Mouse (Mus musculus) CH12.LX (cell line): ENCODE measurements around the gene Fgf22. TPM values are rescaled to one million over a fixed set of nuclear protein-coding genes. Genes with fewer than 3 reads are reported as not detected.

ENCODE experiments used
- DNase-seq: peaks from one replicate; pipeline ENCODE4 v3.0.0-alpha.2; 2013; ENCODE audit errors: extremely low read depth
- H3K27ac ChIP-seq: 2 replicates; pipeline ENCODE4 v1.5.1; 2012; ENCODE audit warnings: low read depth, mild to moderate bottlenecking, control low read depth, moderate library complexity; ENCODE audit not compliant: insufficient read depth
- H3K27me3 ChIP-seq: replicated peaks from 2 replicates; pipeline ENCODE3; 2012; ENCODE audit warnings: inconsistent platforms
- H3K36me3 ChIP-seq, 2 experiments: replicated peaks in 1 of 2; 2 replicates each; pipeline versions ENCODE3 to v1.6.1; 2012; ENCODE audit warnings: inconsistent platforms in 1 of 2, low read length in 1 of 2, mild to moderate bottlenecking in 1 of 2, mixed read lengths in 1 of 2, moderate library complexity in 1 of 2; ENCODE audit not compliant: control insufficient read depth in 1 of 2, insufficient read depth in 1 of 2
- H3K4me1 ChIP-seq, 2 experiments: 2 replicates each; pipeline ENCODE4 v1.6.1; 2012; ENCODE audit warnings: inconsistent platforms in 1 of 2, moderate library complexity in 1 of 2; ENCODE audit not compliant: insufficient read depth in 2 of 2, control insufficient read depth in 1 of 2
- H3K4me2 ChIP-seq: 2 replicates; pipeline ENCODE4 v1.6.1; 2012; ENCODE audit warnings: low read depth, mild to moderate bottlenecking, control low read depth; ENCODE audit not compliant: poor library complexity, insufficient read depth, severe bottlenecking
- H3K4me3 ChIP-seq, 3 experiments: fragments of 150-350 bp in 1 of 3; sonication (generic) in 1 of 3; replicated peaks in 1 of 3; 2 replicates each; pipeline versions ENCODE3 to v1.5.1; 2011 to 2012; ENCODE audit warnings: low read depth in 2 of 3, low read length in 2 of 3, mild to moderate bottlenecking in 2 of 3, moderate library complexity in 2 of 3, control low read depth in 1 of 3, improper control_type of control experiment in 1 of 3, inconsistent platforms in 1 of 3, mixed read lengths in 1 of 3; ENCODE audit not compliant: poor library complexity in 1 of 3
- H3K79me2 ChIP-seq: replicated peaks from 2 replicates; pipeline ENCODE4 v1.6.1; 2012; ENCODE audit warnings: mild to moderate bottlenecking, moderate library complexity; ENCODE audit not compliant: control insufficient read depth, poor library complexity, insufficient read depth, severe bottlenecking; ENCODE audit errors: extremely low read depth
- H3K9ac ChIP-seq: 2 replicates; pipeline ENCODE4 v1.6.1; 2012; ENCODE audit warnings: low read depth, mild to moderate bottlenecking, control low read depth, moderate library complexity; ENCODE audit not compliant: insufficient read depth
- H3K9me3 ChIP-seq: replicated peaks from 2 replicates; pipeline ENCODE3; 2012; ENCODE audit warnings: low read length, inconsistent platforms, mixed read lengths
- CHD1 ChIP-seq: IDR thresholded peaks from 2 replicates; pipeline ENCODE4 v1.6.1; 2012; ENCODE audit warnings: low read depth, low read length, improper control_type of control experiment, inconsistent platforms
- E2F4 ChIP-seq: IDR thresholded peaks from 2 replicates; pipeline ENCODE4 v1.6.1; 2011; ENCODE audit warnings: low read depth, low read length, improper control_type of control experiment; ENCODE audit not compliant: insufficient replicate concordance
- ETS1 ChIP-seq: conservative IDR thresholded peaks from 2 replicates; pipeline ENCODE4 v1.6.1; 2012; ENCODE audit warnings: low read depth, mild to moderate bottlenecking, inconsistent platforms, low read length, improper control_type of control experiment, moderate library complexity
- HCFC1 ChIP-seq: IDR thresholded peaks from 2 replicates; pipeline ENCODE4 v1.6.1; 2012; ENCODE audit warnings: low read depth, mild to moderate bottlenecking, inconsistent platforms, low read length, improper control_type of control experiment
- JUN ChIP-seq: IDR thresholded peaks from 2 replicates; pipeline ENCODE4 v1.6.1; 2011; ENCODE audit warnings: low read depth, mild to moderate bottlenecking, low read length, improper control_type of control experiment, moderate library complexity; ENCODE audit not compliant: insufficient read depth
- MAFK ChIP-seq: IDR thresholded peaks from 2 replicates; pipeline ENCODE4 v1.6.1; 2011; ENCODE audit warnings: low read length, improper control_type of control experiment; ENCODE audit not compliant: insufficient replicate concordance
- MAZ ChIP-seq: IDR thresholded peaks from 2 replicates; pipeline ENCODE4 v1.6.1; 2012; ENCODE audit warnings: low read depth, mild to moderate bottlenecking, inconsistent platforms, low read length, improper control_type of control experiment, moderate library complexity
- MYC ChIP-seq: IDR thresholded peaks from 2 replicates; pipeline ENCODE4 v1.6.1; 2011; ENCODE audit warnings: low read depth, mild to moderate bottlenecking, improper control_type of control experiment, low read length
- NELFE ChIP-seq: IDR thresholded peaks from 2 replicates; pipeline ENCODE4 v1.6.1; 2011; ENCODE audit warnings: low read depth, low read length, improper control_type of control experiment
- NRF1 ChIP-seq: IDR thresholded peaks from 2 replicates; pipeline ENCODE4 v1.6.1; 2014; ENCODE audit warnings: low read depth, mild to moderate bottlenecking, inconsistent platforms, low read length, improper control_type of control experiment, moderate library complexity
- PAX5 ChIP-seq: IDR thresholded peaks from 2 replicates; pipeline ENCODE4 v1.6.1; 2012; ENCODE audit warnings: low read length, inconsistent platforms, mixed read lengths
- POLR2A ChIP-seq: IDR thresholded peaks from 2 replicates; pipeline ENCODE4 v1.6.1; 2011; ENCODE audit warnings: low read depth, mild to moderate bottlenecking, improper control_type of control experiment, low read length
- POLR2AphosphoS2 ChIP-seq: IDR thresholded peaks from 2 replicates; pipeline ENCODE4 v1.6.1; 2011; ENCODE audit warnings: low read depth, low read length, improper control_type of control experiment
- SIN3A ChIP-seq: IDR thresholded peaks from 2 replicates; pipeline ENCODE4 v1.6.1; 2012; ENCODE audit warnings: low read length, improper control_type of control experiment, inconsistent platforms
- SMC3 ChIP-seq: IDR thresholded peaks from 2 replicates; pipeline ENCODE4 v1.6.1; 2011; ENCODE audit warnings: low read depth, low read length, improper control_type of control experiment
- TCF12 ChIP-seq: IDR thresholded peaks from 2 replicates; pipeline ENCODE4 v1.6.1; 2014; ENCODE audit warnings: low read depth, mild to moderate bottlenecking, inconsistent platforms, low read length, improper control_type of control experiment
- USF1 ChIP-seq: IDR thresholded peaks from 2 replicates; pipeline ENCODE4 v1.6.1; 2014; ENCODE audit warnings: low read depth, mild to moderate bottlenecking, inconsistent platforms, low read length, improper control_type of control experiment
- USF2 ChIP-seq: conservative IDR thresholded peaks from 2 replicates; pipeline ENCODE4 v1.6.1; 2011; ENCODE audit warnings: low read depth, low read length, improper control_type of control experiment
- ZMIZ1 ChIP-seq: IDR thresholded peaks from 2 replicates; pipeline ENCODE4 v1.6.1; 2012; ENCODE audit warnings: low read depth, mild to moderate bottlenecking, inconsistent platforms, low read length, improper control_type of control experiment
- ZNF384 ChIP-seq: IDR thresholded peaks from 2 replicates; pipeline ENCODE4 v1.6.1; 2012; ENCODE audit warnings: low read depth, low read length, improper control_type of control experiment, inconsistent platforms
- dilution Hi-C: fragments of 300-500 bp; cut with MboI; formaldehyde crosslinking; loops from 2 replicates; pipeline ENCODE4 v1.14.3; 2020; ENCODE audit warnings: low sequenced_read_pairs; ENCODE audit not compliant: extremely low pct_unique_long_range_greater_than_20kb, extremely low pct_ligation_motif_present
- in situ Hi-C: fragments of 300-500 bp; cut with MboI; formaldehyde crosslinking; loops from 3 replicates; pipeline ENCODE4 v1.14.3; 2019; ENCODE audit warnings: low sequenced_read_pairs, low pct_ligation_motif_present, low pct_unique_long_range_greater_than_20kb, mixed read lengths
- polyA plus RNA-seq: library from polyadenylated mRNA; unstranded; fragments of >175 nt; gene quantifications from 2 replicates; pipeline ENCODE4 v1.2.1, GENCODE M21; 2012; ENCODE audit warnings: low read depth; ENCODE audit not compliant: insufficient read length
- total RNA-seq, 2 experiments: library from RNA; depleted of rRNA; stranded (reverse); fragments of 300-350 nt in 1 of 2; fragments of >200 nt in 1 of 2; gene quantifications; 2 replicates each; pipeline ENCODE4 v1.2.3; 2012 to 2014

Fgf22 gene
- total and polyA plus RNA-seq, 3 experiments: not detected

DNA sequence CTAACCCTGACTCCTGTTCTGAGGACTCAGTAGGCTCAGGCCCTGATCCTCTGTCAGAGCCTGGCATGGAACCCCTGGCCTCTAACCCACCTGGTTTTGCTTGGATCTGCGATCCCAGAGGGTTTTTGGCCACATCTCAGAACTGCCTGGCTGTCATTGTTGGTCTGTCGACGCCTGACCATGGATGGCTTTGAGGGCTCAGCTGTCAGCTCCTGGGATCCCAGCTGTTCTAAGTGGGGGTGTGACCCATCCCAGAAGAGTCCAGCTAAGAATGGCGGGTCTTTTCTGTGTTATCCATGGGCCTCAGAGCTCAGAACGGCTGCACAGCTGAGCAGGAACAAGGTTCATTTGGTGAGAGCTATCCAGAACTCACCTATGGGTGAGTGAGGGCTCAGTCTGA is 33.8 kb upstream of the Fgf22 start:
- peaks cover 3% of the 10 kb centered on the region for H3K9me3 ChIP-seq
- in situ Hi-C loops (no loop called here), dilution Hi-C loops (no loop called here)
- no peak overlapping the region for H3K9ac ChIP-seq
- peaks cover 89% of the 10 kb centered on the region for H3K27me3 ChIP-seq
- no peak for TF ChIP-seq MAFK
- TF ChIP-seq JUN: no peak
- TF ChIP-seq SMC3: no peak
- TF ChIP-seq USF1: no peak
- no peak for TF ChIP-seq NRF1
- no peak for TF ChIP-seq NELFE
- TF ChIP-seq ZNF384: no peak
- no peak for TF ChIP-seq SIN3A
- TF ChIP-seq MYC: no peak
- no peak for TF ChIP-seq HCFC1
- TF ChIP-seq TCF12: no peak
- no peak for TF ChIP-seq POLR2AphosphoS2
- no peak for TF ChIP-seq POLR2A
- TF ChIP-seq CHD1: no peak
- peaks cover 10 to 19% of the 10 kb centered on the region in 2 experiments for H3K4me1 ChIP-seq
- no peak overlapping the region for H3K27ac ChIP-seq
- no peak for DNase-seq
- no peaks in the 10 kb centered on the region for H3K36me3 ChIP-seq
- H3K79me2 ChIP-seq: no peaks in the 10 kb centered on the region
- no peak overlapping the region for H3K4me2 ChIP-seq
- no peak overlapping the region for H3K4me3 ChIP-seq

DNA sequence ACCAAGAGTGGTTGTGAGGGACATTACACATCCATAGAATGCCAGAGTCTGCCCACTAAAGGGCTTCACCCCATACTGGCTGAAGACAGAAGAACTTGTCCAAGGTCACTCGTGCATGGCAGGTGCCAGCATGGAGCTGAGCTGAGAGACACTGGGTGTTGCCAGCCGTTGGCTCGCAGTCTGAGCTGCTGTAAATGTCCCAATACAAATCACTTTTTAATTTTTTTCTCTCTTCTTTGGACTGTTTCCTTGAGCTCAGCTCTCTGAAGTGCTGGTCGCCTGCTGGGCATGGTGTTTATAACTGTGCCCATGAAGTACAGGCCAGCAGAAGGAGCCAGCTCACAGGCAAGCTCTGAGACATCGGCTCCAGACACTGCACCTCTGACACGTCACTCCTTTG is 31.8 kb upstream of the Fgf22 start:
- Histone ChIP-seq H3K9ac (no peak overlapping the region), H3K36me3 (no peaks in the 10 kb centered on the region), H3K9me3 (peaks cover 4% of the 10 kb centered on the region), H3K4me3 (no peak overlapping the region), H3K4me1 (peaks cover 3 to 19% of the 10 kb centered on the region in 2 experiments), H3K27me3 (peaks cover 72% of the 10 kb centered on the region), H3K4me2 (no peak overlapping the region), H3K79me2 (no peaks in the 10 kb centered on the region), H3K27ac (no peak overlapping the region)
- TF ChIP-seq USF2: no peak
- TF ChIP-seq MAZ: no peak
- TF ChIP-seq ZMIZ1: no peak
- TF ChIP-seq E2F4: no peak
- TF ChIP-seq SIN3A: no peak
- TF ChIP-seq NELFE: no peak
- TF ChIP-seq PAX5: no peak
- TF ChIP-seq MYC: no peak
- no peak for TF ChIP-seq ETS1
- in situ Hi-C loops: no loop called here
- dilution Hi-C loops: no loop called here
- DNase-seq: no peak
